Comparison of ENCODE assay signal across 21 mouse cellular contexts in genomic region chr5:107798290-107798689, GRCm38 (mm10). TPM values are rescaled to one million over a fixed set of nuclear protein-coding genes. Genes with fewer than 3 reads are reported as not detected.
"Had no signal": no experiment of that assay in that cellular context is flagged by ENCODE, and none has a peak within 500 bp of the region (broad histone marks: within the 10 kb centered on the region; RNA-seq: fewer than 3 reads in every experiment).

No protein-coding gene starts in this region.

- H3K4me2 ChIP-seq: neural tube, embryonic 12.5 days; neural tube, embryonic 13.5 days; stomach, embryonic 15.5 days had no signal

- H3K27ac ChIP-seq: neural tube, embryonic 12.5 days; neural tube, embryonic 13.5 days; stomach, embryonic 15.5 days had no signal

- H3K4me1 ChIP-seq: neural tube, embryonic 12.5 days; neural tube, embryonic 13.5 days; stomach, embryonic 15.5 days had no signal

- H3K4me3 ChIP-seq: neural tube, embryonic 12.5 days; neural tube, embryonic 13.5 days; stomach, embryonic 15.5 days had no signal

- H3K9me3 ChIP-seq: neural tube, embryonic 12.5 days; neural tube, embryonic 13.5 days; stomach, embryonic 15.5 days had no signal

- H3K27me3 ChIP-seq: neural tube, embryonic 12.5 days; neural tube, embryonic 13.5 days; stomach, embryonic 15.5 days had no signal

- H3K9ac ChIP-seq: neural tube, embryonic 12.5 days; neural tube, embryonic 13.5 days; stomach, embryonic 15.5 days had no signal

- DNase-seq: retina, postnatal 1 day; right cerebral cortex, adult 18-20 months; right cerebral cortex, postnatal 14 days; right cerebral cortex, postnatal 25 days; right cerebral cortex, postnatal 4 days; spleen, adult 18-20 months; thymus, adult 18-20 months; thymus, adult 2 months; thymus, postnatal 14 days; thymus, postnatal 25 days; thymus, postnatal 36 days; thymus, postnatal 4 days had no signal

RNA-seq across cellular contexts. Expression of gene Ube2d2b, which starts 31.6 kb away (rescaled TPM):
- total RNA-seq: neutrophil, adult 5-6 weeks had no signal
- polyA plus RNA-seq: neural tube, embryonic 11.5 days; neural tube, embryonic 13.5 days; small intestine, adult 2 months; spleen, adult 2 months; thymus, postnatal 0 days; urinary bladder, adult 2 months had no signal
